Mouse (Mus musculus) liver, embryonic 14.5 days (tissue): Measurements from ENCODE around the gene Xpa. TPM values are rescaled to one million over a fixed set of nuclear protein-coding genes. Genes with fewer than 3 reads are reported as not detected.

ENCODE experiments used
- ATAC-seq: fragments of 200-750 bp; cut with Nextera tagmentation; 2 replicates; pipeline ENCODE4 v1.8.0; 2017; ENCODE audit warnings: moderate number of reproducible peaks, mild to moderate bottlenecking, moderate library complexity; ENCODE audit not compliant: insufficient read depth
- DNase-seq, 3 experiments: peaks; one replicate each; pipeline ENCODE4 v3.0.0-alpha.2; 2012 to 2013; ENCODE audit warnings: low read depth in 3 of 3, low spot score in 3 of 3
- H3K27ac ChIP-seq: fragments of 300-500 bp; sonication (generic); 2 replicates; pipeline ENCODE4 v1.5.1; 2014; ENCODE audit warnings: moderate library complexity, mild to moderate bottlenecking, control low read depth, inconsistent platforms
- H3K27me3 ChIP-seq: fragments of 300-500 bp; sonication (generic); 2 replicates; pipeline ENCODE4 v1.6.1; 2014; ENCODE audit warnings: mild to moderate bottlenecking, low read length, moderate library complexity; ENCODE audit not compliant: control insufficient read depth, insufficient read depth
- H3K36me3 ChIP-seq: fragments of 300-500 bp; sonication (generic); replicated peaks from 2 replicates; pipeline ENCODE4 v1.6.1; 2014; ENCODE audit warnings: low read depth; ENCODE audit not compliant: control insufficient read depth, insufficient read depth
- H3K4me1 ChIP-seq, 2 experiments: fragments of 200-500 bp in 1 of 2; fragments of 300-500 bp in 1 of 2; sonication (generic) in 1 of 2; replicated peaks; 2 replicates each; pipeline ENCODE4 v1.6.1; 2012 to 2014; ENCODE audit warnings: antibody characterized with exemption in 1 of 2, inconsistent platforms in 1 of 2, low read length in 1 of 2; ENCODE audit not compliant: control insufficient read depth in 2 of 2, insufficient read depth in 2 of 2
- H3K4me2 ChIP-seq: fragments of 300-500 bp; sonication (generic); 2 replicates; pipeline ENCODE4 v1.6.1; 2014; ENCODE audit warnings: low read depth, mild to moderate bottlenecking, control low read depth, moderate library complexity
- H3K4me3 ChIP-seq, 2 experiments: fragments of 200-500 bp in 1 of 2; fragments of 300-500 bp in 1 of 2; sonication (generic) in 1 of 2; 2 replicates each; pipeline ENCODE4 v1.5.1; 2012 to 2014; ENCODE audit warnings: low read depth in 2 of 2, low read length in 2 of 2, mild to moderate bottlenecking in 2 of 2, control low read depth in 1 of 2, inconsistent platforms in 1 of 2, moderate library complexity in 1 of 2; ENCODE audit not compliant: insufficient read depth in 1 of 2
- H3K9ac ChIP-seq: fragments of 300-500 bp; sonication (generic); replicated peaks from 2 replicates; pipeline ENCODE4 v1.6.1; 2014; ENCODE audit warnings: mild to moderate bottlenecking, control low read depth, moderate library complexity
- H3K9me3 ChIP-seq: fragments of 300-500 bp; sonication (generic); 2 replicates; pipeline ENCODE4 v1.6.1; 2016; ENCODE audit warnings: low read length, mixed read lengths; ENCODE audit not compliant: control insufficient read depth
- CTCF ChIP-seq: IDR thresholded peaks from 2 replicates; pipeline ENCODE4 v1.5.1; 2016; ENCODE audit warnings: antibody characterized with exemption, low read depth, control low read depth
- EP300 ChIP-seq: IDR thresholded peaks from 2 replicates; pipeline ENCODE4 v1.6.1; 2016; ENCODE audit warnings: antibody characterized with exemption, low read depth
- WGBS: fragments of 180-500 bp; shearing (Covaris S2); extraction: QIAGEN DNeasy Blood & Tissue Kit; methylation state at CpG from one replicate; pipeline ENCODE4 v1.1.7; 2014; ENCODE audit not compliant: insufficient replicate concordance; 5-methylcytosine and 5-hydroxymethylcytosine counted together
- polyA plus RNA-seq, 2 experiments: library from polyadenylated mRNA; depleted of rRNA in 1 of 2; stranded (reverse) in 1 of 2; unstranded in 1 of 2; fragments of >200 nt; fragmentation: Nextera tagmentation in 1 of 2; extraction: Ambion mirVana in 1 of 2; gene quantifications; 2 replicates each; pipeline versions ENCODE4 v1.2.1 to v1.2.3; 2012 to 2014

The Xpa gene
- polyA plus RNA-seq, 2 experiments: 8.2 to 8.8 TPM

DNA sequence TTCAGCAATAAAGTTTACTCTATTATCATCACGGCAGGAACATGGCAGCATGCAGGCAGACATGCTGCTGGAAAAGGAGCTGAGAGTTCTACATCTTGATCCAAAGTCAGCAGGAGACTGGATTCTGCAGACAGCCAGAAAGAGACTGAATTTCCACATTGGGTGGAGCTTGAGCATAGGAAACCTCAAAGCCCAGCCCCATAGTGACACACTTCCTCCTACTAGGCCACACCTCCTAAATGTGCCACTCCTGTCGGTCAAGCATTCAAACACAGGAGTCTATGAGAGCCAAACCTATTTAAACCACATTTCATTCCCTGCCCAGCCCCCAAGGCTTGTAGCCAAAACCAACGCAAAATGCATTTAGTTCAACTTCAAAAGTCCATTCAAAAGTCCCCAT lies 9.6 kb downstream of the Xpa start:
- Histone ChIP-seq H3K4me2 (no peak overlapping the region), H3K27ac (no peak overlapping the region), H3K9me3 (no peaks in the 10 kb centered on the region), H3K36me3 (peaks cover 10% of the 10 kb centered on the region; the same call in 1 of the 2 replicates), H3K4me1 (no peaks in the 10 kb centered on the region), H3K27me3 (no peaks in the 10 kb centered on the region), H3K4me3 (no peak overlapping the region), H3K9ac (no peak overlapping the region)
- no peak for TF ChIP-seq CTCF
- TF ChIP-seq EP300: no peak
- 60% methylated on average over 3 of the region's 3 CpGs for WGBS
- DNase-seq: no peak
- ATAC-seq: no peak

DNA sequence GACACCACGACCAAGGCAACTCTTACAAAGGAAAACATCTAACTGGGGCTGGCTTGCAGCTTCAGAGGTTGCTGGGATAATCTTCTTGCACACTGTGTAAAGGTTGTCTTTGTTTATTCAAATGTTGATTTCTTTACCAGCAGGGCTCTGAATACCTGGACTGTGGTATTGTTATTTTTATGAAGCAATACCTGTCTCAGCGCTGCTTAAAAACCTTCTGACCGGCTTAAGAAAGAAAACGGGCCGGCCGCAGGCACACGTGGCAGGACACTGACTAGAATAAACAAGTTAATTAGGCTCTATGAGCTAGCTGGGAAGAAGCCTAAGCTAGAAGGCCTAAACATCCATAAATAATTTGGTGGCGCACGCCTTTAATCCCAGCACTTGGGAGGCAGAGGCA lies 10.2 kb downstream of the Xpa start:
- TF ChIP-seq CTCF (no peak), EP300 (no peak)
- Histone ChIP-seq H3K9ac (no peak overlapping the region), H3K27ac (no peak overlapping the region), H3K36me3 (peaks cover 10% of the 10 kb centered on the region; the same call in 1 of the 2 replicates), H3K4me2 (no peak overlapping the region), H3K4me1 (no peaks in the 10 kb centered on the region), H3K9me3 (no peaks in the 10 kb centered on the region), H3K27me3 (no peaks in the 10 kb centered on the region), H3K4me3 (no peak overlapping the region)
- no peak for DNase-seq
- 81% methylated on average over 9 of the region's 9 CpGs for WGBS
- no peak for ATAC-seq

DNA sequence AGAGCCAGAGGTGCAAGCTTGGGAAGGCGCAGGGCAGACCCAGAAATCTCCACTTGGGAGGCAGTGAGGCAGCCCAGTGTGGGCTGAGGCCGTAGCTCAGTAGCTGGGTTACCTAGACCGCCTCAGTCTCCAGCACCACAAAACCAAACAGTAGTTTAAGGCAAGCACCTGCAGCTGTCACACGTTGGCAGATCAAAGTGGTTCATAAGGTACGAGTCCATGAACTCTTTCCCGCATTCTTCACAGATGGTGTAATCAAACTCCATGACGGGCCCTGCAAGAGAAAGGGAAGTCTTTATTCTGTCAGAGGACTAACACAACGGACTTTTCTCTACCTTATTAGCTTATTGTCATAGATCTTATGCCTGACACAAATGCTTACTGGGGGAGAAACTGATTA lies 10.7 kb downstream of the Xpa start:
- ATAC-seq: no peak

DNA sequence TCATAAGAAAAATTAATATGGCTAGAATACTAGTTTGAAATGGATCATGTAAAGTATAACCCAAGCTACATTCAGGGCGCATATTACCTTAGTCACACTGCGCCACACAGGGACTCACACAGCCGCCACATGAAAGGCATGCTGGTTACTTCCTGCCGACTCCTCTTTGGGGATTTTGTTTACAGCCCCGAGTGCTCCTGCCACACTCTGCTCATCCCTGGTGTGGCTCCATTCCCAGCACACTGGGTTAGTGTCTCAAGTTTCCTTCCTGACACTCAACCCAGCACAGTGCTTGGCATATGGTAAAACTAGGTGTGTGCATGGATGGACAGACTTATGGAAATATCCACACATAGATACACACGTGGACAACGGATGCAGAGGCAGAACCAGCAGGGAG lies 13.9 kb downstream of the Xpa start:
- Histone ChIP-seq H3K4me2 (no peak overlapping the region), H3K27me3 (no peaks in the 10 kb centered on the region), H3K36me3 (peaks cover 10% of the 10 kb centered on the region; the same call in 1 of the 2 replicates), H3K9ac (no peak overlapping the region), H3K9me3 (no peaks in the 10 kb centered on the region), H3K4me3 (no peak overlapping the region), H3K27ac (no peak overlapping the region), H3K4me1 (no peaks in the 10 kb centered on the region)
- TF ChIP-seq CTCF: no peak
- DNase-seq: no peak
- ATAC-seq: no peak
- 76% methylated on average over 7 of the region's 7 CpGs for WGBS

More for the DNA sequence above, 10.7 kb downstream of the Xpa start:
- WGBS: 76% methylated on average over 8 of the region's 8 CpGs
- Histone ChIP-seq H3K4me2 (no peak overlapping the region), H3K27ac (no peak overlapping the region), H3K9me3 (no peaks in the 10 kb centered on the region), H3K27me3 (no peaks in the 10 kb centered on the region), H3K9ac (no peak overlapping the region), H3K4me1 (no peaks in the 10 kb centered on the region), H3K36me3 (peaks cover 10% of the 10 kb centered on the region; the same call in 1 of the 2 replicates), H3K4me3 (no peak overlapping the region)
- TF ChIP-seq CTCF: no peak
- no peak for DNase-seq

DNA sequence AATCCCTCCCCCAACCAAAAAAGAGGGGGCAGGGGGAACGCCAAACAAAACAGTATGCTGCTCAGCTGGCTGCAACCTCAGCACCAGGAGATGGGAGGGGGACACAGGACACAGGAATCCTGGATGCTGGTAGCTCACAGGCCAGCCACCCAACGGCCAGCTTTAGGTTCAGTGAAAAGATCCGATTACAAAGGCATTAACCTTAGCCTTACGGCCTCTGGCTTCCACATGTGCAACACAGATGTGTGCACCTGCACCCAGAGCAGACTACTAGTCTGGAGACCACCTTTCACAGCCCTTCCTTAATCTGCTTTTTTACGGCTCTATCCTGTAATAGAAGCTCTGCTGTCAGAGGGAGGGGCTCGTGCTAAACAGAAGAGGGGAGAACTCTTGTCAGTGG lies 14.9 kb downstream of the Xpa start:
- Histone ChIP-seq H3K4me2 (no peak overlapping the region), H3K9me3 (no peaks in the 10 kb centered on the region), H3K27ac (no peak overlapping the region), H3K27me3 (no peaks in the 10 kb centered on the region), H3K9ac (no peak overlapping the region), H3K4me3 (no peak overlapping the region), H3K36me3 (peaks cover 10% of the 10 kb centered on the region; the same call in 1 of the 2 replicates), H3K4me1 (no peaks in the 10 kb centered on the region)
- WGBS: 67% methylated on average over 6 of the region's 6 CpGs
- ATAC-seq: no peak
- TF ChIP-seq EP300 (no peak), CTCF (no peak)
- no peak for DNase-seq
